Mouse (Mus musculus): Measurements from ENCODE around the gene Tmem167b.

The Tmem167b gene

GRCm38 (mm10) chr3:108536517-108537260 lies 25.6 kb downstream of the Tmem167b start, which contains the start of gene 5330417C22Rik:
Gene 5330417C22Rik, minus strand, starts transcription at chr3:108536536.
- peak; percentile 55 to 73 for DNase-seq

GRCm38 (mm10) chr3:108535896-108536516 lies 26.3 kb downstream of the Tmem167b start:
- no peak for DNase-seq

GRCm38 (mm10) chr3:108533951-108534350 lies 28.3 kb downstream of the Tmem167b start, which contains the start of gene 1700013F07Rik:
Gene 1700013F07Rik, plus strand, starts transcription at chr3:108534150.
- no peak for DNase-seq

- DNase-seq = peak; percentile 68 to 82
Measured at GRCm38 (mm10) chr3:108533114-108533885, 29.0 kb downstream of the Tmem167b start.

GRCm38 (mm10) chr3:108528489-108528888 lies 33.8 kb downstream of the Tmem167b start:
- no peak for DNase-seq

GRCm38 (mm10) chr3:108523415-108523814 lies 38.9 kb downstream of the Tmem167b start:
- DNase-seq = no peak

- DNase-seq = no peak
Measured at GRCm38 (mm10) chr3:108518276-108518675, 44.0 kb downstream of the Tmem167b start.

GRCm38 (mm10) chr3:108513465-108513864 lies 48.8 kb downstream of the Tmem167b start:
- no peak for DNase-seq

- no peak for DNase-seq
Measured at GRCm38 (mm10) chr3:108510716-108511483, 51.4 kb downstream of the Tmem167b start.

GRCm38 (mm10) chr3:108510156-108510555 lies 52.1 kb downstream of the Tmem167b start:
- DNase-seq = no peak

- DNase-seq = no peak
Measured at GRCm38 (mm10) chr3:108508745-108509474, 53.4 kb downstream of the Tmem167b start.
